Mouse (Mus musculus): Measurements from ENCODE around the gene Kcnk1. TPM values are rescaled to one million over a fixed set of nuclear protein-coding genes. Genes with fewer than 3 reads are reported as not detected.
A peak's percentile ranks its signal among the peaks of the same experiment; 100 is the strongest.

The Kcnk1 gene
- polyA plus RNA-seq, 1 experiment from 2014 or later: 19.8 TPM

DNA sequence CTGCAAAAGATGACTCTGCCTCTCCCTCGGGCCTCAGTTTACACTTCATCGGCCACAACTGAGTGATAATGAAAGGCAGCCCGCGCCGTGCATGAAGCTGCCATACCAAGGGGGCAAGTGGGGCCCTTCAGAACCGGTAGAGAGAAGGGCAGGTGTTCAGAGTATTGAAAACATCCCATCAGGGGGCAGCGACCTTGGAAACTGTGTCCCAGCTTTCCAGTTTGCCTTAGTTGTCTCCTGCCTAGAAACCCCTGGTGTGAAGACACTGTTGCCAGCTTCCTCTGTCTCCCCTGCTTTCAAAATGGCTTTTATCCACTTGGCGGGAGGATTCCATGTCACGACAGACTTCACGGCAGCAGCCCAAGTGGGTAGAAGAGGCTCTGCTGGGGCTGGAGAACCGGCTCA, 31.2 kb upstream of the Kcnk1 start:
- no peak overlapping the region for H3K9ac ChIP-seq

DNA sequence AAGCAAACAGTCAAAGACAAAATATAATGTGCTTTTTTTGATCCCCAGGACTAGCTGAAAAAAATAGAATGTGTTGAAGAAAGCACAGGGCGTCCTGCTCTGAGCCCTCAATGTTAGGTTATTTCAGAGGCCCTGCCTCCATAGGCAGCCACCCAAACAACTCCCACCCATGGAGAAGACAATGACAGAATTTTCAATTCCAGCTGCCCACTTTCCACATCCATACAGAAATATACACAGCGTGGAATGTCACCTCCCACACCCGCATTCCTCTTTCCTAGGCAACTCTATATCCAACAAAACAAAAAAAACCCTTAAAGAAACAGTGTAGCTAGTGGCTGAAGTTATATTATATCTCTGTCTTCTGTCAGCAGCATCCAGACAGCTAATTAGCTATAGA, 23.6 kb upstream of the Kcnk1 start:
- no peak overlapping the region for H3K4me3 ChIP-seq
- no peak overlapping the region for H3K27ac ChIP-seq
- H3K9me3 ChIP-seq: no peaks in the 10 kb centered on the region
- H3K4me2 ChIP-seq: no peak overlapping the region
- no peak for ATAC-seq (ENCODE audit: insufficient number of reproducible peaks, insufficient read depth, low FRiP score, low TSS enrichment, low read depth)
- 34% methylated on average over 3 of the region's 3 CpGs for WGBS
- no peak overlapping the region for H3K9ac ChIP-seq
- H3K4me1 ChIP-seq: no peaks in the 10 kb centered on the region
- H3K36me3 ChIP-seq: no peaks in the 10 kb centered on the region
- peaks cover 4% of the 10 kb centered on the region; the same call in 1 of the 2 replicates for H3K27me3 ChIP-seq

More for the DNA sequence above, 31.2 kb upstream of the Kcnk1 start:
- Histone ChIP-seq H3K27me3 (peaks cover 34% of the 10 kb centered on the region), H3K4me2 (peak overlapping the region; percentile 40), H3K4me3 (peak overlapping the region; percentile 9; the same call in 1 of the 2 replicates), H3K9me3 (peaks cover 13% of the 10 kb centered on the region; the same call in 1 of the 2 replicates), H3K36me3 (no peaks in the 10 kb centered on the region), H3K27ac (no peak overlapping the region), H3K4me1 (peaks cover 5% of the 10 kb centered on the region)
- 10% methylated on average over 11 of the region's 11 CpGs for WGBS
- no peak for ATAC-seq (ENCODE audit: insufficient number of reproducible peaks, insufficient read depth, low FRiP score, low TSS enrichment, low read depth)

DNA sequence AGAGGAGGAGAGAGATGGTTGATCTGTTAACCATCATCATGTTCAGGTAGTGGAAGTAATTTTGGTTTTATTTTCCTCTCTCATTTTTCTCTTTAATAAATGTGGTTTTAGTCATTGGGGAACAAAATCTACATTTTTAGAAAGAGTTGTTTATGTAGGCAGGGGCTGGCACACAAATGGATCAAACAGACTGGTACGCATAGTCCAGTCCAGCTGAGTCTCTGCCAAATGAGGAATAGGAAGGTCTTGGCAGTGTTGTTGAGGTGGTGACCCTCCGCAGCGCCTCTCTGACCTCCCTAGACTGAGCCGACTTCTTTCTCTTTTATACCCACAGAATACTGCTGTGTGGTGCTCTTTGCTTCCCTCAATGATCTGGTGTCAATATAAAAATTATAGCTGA, 19.0 kb upstream of the Kcnk1 start:
- H3K36me3 ChIP-seq: no peaks in the 10 kb centered on the region
- H3K27me3 ChIP-seq: no peaks in the 10 kb centered on the region
- no peaks in the 10 kb centered on the region for H3K9me3 ChIP-seq
- H3K4me2 ChIP-seq: no peak overlapping the region
- no peak overlapping the region for H3K4me3 ChIP-seq
- no peaks in the 10 kb centered on the region for H3K4me1 ChIP-seq
- H3K27ac ChIP-seq: no peak overlapping the region
- no peak for ATAC-seq (ENCODE audit: insufficient number of reproducible peaks, insufficient read depth, low FRiP score, low TSS enrichment, low read depth)
- WGBS: 85% methylated on average over 4 of the region's 4 CpGs
- H3K9ac ChIP-seq: no peak overlapping the region

DNA sequence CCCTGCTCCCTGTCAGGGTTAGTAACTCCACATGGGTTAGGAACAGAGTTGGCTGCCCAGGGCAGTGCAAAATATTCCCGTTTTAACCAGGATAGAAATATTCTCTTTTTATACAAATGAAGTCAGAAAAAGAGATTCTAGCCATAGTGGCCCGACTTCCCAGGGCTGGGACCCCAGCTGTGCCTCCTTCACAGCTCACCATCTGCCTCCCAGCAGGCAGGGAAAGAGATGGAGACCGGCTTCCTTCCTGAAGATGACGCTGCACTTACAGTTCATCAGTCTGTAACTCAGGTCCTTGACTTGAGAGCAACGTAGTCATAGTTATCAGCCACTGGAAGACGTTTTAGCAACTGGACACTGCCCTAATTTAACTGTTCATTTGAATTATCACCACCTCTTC, 14.1 kb upstream of the Kcnk1 start:
- no peak overlapping the region for H3K9ac ChIP-seq
- no peaks in the 10 kb centered on the region for H3K27me3 ChIP-seq
- no peak overlapping the region for H3K4me3 ChIP-seq
- H3K36me3 ChIP-seq: no peaks in the 10 kb centered on the region
- 43% methylated on average over 6 of the region's 6 CpGs for WGBS
- ATAC-seq (ENCODE audit: insufficient number of reproducible peaks, insufficient read depth, low FRiP score, low TSS enrichment, low read depth): no peak
- no peak overlapping the region for H3K27ac ChIP-seq
- H3K4me2 ChIP-seq: no peak overlapping the region
- H3K9me3 ChIP-seq: no peaks in the 10 kb centered on the region
- no peaks in the 10 kb centered on the region for H3K4me1 ChIP-seq

DNA sequence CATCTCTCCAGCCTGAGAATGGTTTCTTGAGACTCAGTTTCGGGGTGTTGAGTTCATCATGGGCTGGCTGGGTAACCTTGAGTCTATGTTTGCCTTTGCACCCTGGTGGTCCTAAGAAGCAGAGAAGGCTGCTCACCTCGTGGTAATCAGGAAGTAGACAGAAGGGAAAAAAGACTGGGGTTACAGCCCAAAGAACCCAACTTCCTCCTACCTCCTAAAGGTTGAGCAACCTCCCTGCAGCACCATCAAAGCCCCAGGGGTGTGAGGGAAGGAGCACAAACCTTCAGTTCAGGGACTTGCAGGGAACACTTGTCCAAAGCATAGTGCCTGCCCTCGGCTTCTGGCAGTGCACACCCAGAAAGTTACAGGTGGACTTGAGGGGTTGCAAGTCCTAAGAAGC, 11.5 kb upstream of the Kcnk1 start:
- Histone ChIP-seq H3K4me2 (no peak overlapping the region), H3K36me3 (no peaks in the 10 kb centered on the region), H3K27ac (no peak overlapping the region), H3K27me3 (no peaks in the 10 kb centered on the region), H3K4me3 (no peak overlapping the region), H3K9ac (no peak overlapping the region), H3K9me3 (no peaks in the 10 kb centered on the region), H3K4me1 (no peaks in the 10 kb centered on the region)
- 71% methylated on average over 3 of the region's 3 CpGs for WGBS
- ATAC-seq (ENCODE audit: insufficient number of reproducible peaks, insufficient read depth, low FRiP score, low TSS enrichment, low read depth): no peak

DNA sequence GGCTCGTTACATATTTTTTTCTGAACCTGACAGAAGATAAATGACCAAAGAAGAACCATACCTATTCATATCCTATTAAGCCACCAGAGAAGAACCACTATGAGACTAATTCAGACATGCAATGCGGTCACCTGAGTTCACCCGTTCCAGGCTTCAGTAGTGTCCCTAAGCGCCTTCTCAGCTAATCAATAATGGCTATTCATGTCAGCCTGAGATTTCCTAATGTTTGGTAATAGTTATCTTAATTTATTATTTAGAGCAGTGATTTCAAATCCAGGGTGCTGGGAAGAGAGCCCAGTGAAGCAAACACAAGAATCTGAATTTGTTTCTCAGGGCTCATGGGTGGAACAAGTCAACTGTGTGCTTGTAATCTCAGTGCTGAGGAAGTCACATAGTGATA, 10.8 kb upstream of the Kcnk1 start:
- H3K36me3 ChIP-seq: no peaks in the 10 kb centered on the region
- 94% methylated on average over 4 of the region's 4 CpGs for WGBS
- ATAC-seq (ENCODE audit: insufficient number of reproducible peaks, insufficient read depth, low FRiP score, low TSS enrichment, low read depth): no peak
- no peaks in the 10 kb centered on the region for H3K9me3 ChIP-seq
- no peak overlapping the region for H3K27ac ChIP-seq
- H3K4me3 ChIP-seq: no peak overlapping the region
- H3K27me3 ChIP-seq: no peaks in the 10 kb centered on the region
- no peaks in the 10 kb centered on the region for H3K4me1 ChIP-seq
- no peak overlapping the region for H3K4me2 ChIP-seq
- no peak overlapping the region for H3K9ac ChIP-seq

DNA sequence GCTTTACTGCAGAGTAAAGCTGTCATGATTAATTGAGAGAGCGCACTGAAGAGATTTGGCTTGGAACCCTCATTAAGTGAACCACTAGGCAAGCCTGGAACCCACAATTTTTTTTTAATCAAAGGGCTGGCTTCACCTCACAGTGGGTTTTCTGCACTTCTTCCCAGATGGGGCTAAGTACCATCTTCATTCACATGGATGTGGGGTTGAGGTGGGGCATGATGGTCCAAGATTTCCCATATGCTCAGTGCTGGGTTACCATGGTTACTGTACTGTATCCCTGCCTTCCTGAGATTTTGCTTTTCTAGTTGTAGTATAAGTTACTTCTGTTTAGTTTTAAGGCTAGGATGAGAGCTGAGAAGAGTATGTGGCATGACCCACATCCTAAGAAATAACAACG, 9.6 kb upstream of the Kcnk1 start:
- no peak overlapping the region for H3K27ac ChIP-seq
- 90% methylated on average over 2 of the region's 2 CpGs for WGBS
- H3K27me3 ChIP-seq: peaks cover 9% of the 10 kb centered on the region
- H3K4me1 ChIP-seq: no peaks in the 10 kb centered on the region
- no peak for ATAC-seq (ENCODE audit: insufficient number of reproducible peaks, insufficient read depth, low FRiP score, low TSS enrichment, low read depth)
- H3K4me3 ChIP-seq: no peak overlapping the region
- no peaks in the 10 kb centered on the region for H3K36me3 ChIP-seq
- no peak overlapping the region for H3K9ac ChIP-seq
- H3K9me3 ChIP-seq: no peaks in the 10 kb centered on the region
- no peak overlapping the region for H3K4me2 ChIP-seq

DNA sequence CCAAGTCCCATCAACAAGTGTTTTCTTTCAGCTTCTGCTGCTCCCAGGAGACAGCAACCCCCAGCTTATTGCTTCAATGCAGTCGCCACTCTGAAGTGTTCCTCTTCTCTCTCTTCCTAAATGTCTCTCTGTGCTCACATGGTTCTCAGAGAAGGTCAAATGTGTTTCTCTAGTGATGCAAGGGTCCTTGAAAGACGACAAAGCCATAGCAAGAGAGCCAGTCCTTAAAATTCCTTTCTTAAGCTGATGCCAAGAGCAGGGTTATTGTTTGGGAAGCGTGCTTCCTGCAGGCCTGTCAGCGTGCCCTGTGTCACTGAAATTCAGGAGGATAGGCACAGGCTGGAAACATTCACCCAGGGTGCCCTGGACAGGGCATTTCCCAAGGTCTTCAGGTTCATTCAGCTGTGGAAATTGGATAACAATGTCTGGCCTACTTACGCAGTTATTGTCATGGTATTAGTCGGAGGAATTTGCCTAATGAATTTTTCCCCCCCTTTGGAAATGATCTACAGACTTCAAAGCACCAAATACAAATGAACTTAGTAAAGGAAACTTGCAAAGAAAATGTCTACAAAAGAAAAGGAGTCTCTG, 7.9 kb upstream of the Kcnk1 start:
- no peaks in the 10 kb centered on the region for H3K9me3 ChIP-seq
- H3K27ac ChIP-seq: no peak overlapping the region
- H3K4me3 ChIP-seq: no peak overlapping the region
- no peak overlapping the region for H3K4me2 ChIP-seq
- ATAC-seq (ENCODE audit: insufficient number of reproducible peaks, insufficient read depth, low FRiP score, low TSS enrichment, low read depth): no peak
- peaks cover 11% of the 10 kb centered on the region for H3K27me3 ChIP-seq
- no peak overlapping the region for H3K9ac ChIP-seq
- no peaks in the 10 kb centered on the region for H3K36me3 ChIP-seq
- WGBS: 52% methylated on average over 6 of the region's 6 CpGs
- no peaks in the 10 kb centered on the region for H3K4me1 ChIP-seq

DNA sequence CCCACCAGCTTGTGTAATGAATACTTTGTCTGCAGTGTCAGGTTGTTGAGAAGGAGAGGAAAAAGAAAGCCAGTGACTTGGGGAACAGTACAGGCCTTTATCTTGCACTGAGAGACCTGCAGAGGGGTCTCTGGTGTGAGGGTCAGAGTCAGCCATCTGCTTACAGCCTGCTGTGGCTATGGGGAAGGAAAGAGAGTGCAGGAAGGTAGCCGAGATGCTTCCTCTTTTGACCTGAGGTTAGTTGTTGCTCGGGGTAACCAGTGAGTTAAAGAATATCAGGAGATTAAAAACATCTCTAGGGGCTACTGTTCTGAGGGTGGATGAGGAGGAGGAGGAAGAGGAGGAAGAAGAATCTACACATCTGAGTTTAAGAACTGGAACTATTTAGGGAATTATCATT, 7.0 kb upstream of the Kcnk1 start:
- Histone ChIP-seq H3K9ac (no peak overlapping the region), H3K27me3 (peaks cover 15% of the 10 kb centered on the region), H3K4me1 (no peaks in the 10 kb centered on the region), H3K9me3 (no peaks in the 10 kb centered on the region), H3K4me3 (no peak overlapping the region), H3K36me3 (no peaks in the 10 kb centered on the region), H3K4me2 (no peak overlapping the region), H3K27ac (no peak overlapping the region)
- no peak for ATAC-seq (ENCODE audit: insufficient number of reproducible peaks, insufficient read depth, low FRiP score, low TSS enrichment, low read depth)
- 35% methylated on average over 2 of the region's 2 CpGs for WGBS

DNA sequence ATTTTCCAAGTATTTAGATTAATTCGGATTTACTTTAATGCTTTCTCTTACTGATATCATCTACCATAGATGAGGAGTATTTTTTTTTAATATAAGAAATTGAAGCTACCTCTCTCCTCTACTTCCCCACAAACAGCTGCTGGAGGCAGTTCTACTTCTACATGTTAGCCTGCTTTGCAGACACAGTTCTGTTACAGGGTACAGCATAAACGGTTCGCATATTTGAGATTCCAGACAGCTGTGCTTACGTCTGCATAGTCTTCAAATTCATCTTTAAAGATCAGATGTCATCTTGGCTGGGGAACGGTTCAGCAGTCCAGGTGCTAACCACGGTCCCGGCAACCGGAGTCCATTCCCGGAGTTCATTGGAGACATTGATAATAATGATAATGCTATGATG, 1.3 kb upstream of the Kcnk1 start:
- ATAC-seq (ENCODE audit: insufficient number of reproducible peaks, insufficient read depth, low FRiP score, low TSS enrichment, low read depth): no peak
- H3K4me3 ChIP-seq: no peak overlapping the region
- WGBS: 29% methylated on average over 9 of the region's 9 CpGs

DNA sequence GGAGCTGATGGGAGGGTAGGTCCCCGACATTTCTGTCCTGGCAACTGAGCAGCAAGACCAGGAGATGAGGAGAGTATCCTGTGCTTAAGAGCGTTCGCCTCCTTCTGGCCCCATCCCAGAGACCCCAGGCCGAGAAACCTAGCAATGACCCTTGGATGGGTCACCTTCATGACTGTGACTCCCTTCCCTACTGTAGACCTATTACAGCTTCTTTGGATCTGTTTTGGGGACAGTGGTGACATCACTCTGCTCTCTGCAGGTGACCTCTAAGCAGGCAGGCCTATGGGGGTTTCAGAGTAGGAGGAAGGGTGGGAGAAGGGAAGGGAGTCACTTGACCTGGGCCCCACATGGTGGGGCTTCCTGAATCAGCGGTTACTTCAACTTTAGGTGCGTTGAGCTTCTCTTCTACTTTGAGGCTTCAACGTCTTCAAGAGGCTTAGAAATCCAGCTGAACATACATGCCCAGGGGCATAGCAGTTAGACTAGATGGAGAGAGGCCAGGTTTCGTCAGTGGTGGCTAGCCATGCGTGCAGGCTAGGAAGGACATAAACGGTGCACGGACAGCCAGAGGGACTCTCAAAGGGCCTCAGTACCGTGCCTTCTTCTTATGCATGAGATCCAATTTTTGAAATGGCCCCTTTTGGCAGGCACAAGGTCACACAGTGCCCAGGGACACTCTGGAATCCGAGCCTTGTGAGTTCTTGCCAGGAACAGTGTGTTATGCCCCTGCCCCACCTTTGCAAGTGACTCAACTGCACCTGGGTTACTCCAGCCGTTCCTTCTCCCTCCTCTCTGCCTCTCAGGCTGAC, 1.3 kb downstream of the Kcnk1 start:
- Histone ChIP-seq H3K9ac (peak overlapping the region; percentile 72), H3K4me2 (peak overlapping the region; percentile 91), H3K4me1 (peaks cover 43% of the 10 kb centered on the region), H3K27me3 (peaks cover 52% of the 10 kb centered on the region), H3K27ac (peak overlapping the region; percentile 51), H3K36me3 (no peaks in the 10 kb centered on the region), H3K4me3 (peak overlapping the region; percentile 56), H3K9me3 (no peaks in the 10 kb centered on the region)
- WGBS: 10% methylated on average over 14 of the region's 14 CpGs
- ATAC-seq (ENCODE audit: insufficient number of reproducible peaks, insufficient read depth, low FRiP score, low TSS enrichment, low read depth): no peak

More for the DNA sequence above, 1.3 kb upstream of the Kcnk1 start:
- H3K36me3 ChIP-seq: no peaks in the 10 kb centered on the region
- no peaks in the 10 kb centered on the region for H3K9me3 ChIP-seq
- peaks cover 63% of the 10 kb centered on the region for H3K27me3 ChIP-seq
- H3K9ac ChIP-seq: no peak overlapping the region
- H3K27ac ChIP-seq: no peak overlapping the region
- H3K4me1 ChIP-seq: peaks cover 43% of the 10 kb centered on the region
- no peak overlapping the region for H3K4me2 ChIP-seq

DNA sequence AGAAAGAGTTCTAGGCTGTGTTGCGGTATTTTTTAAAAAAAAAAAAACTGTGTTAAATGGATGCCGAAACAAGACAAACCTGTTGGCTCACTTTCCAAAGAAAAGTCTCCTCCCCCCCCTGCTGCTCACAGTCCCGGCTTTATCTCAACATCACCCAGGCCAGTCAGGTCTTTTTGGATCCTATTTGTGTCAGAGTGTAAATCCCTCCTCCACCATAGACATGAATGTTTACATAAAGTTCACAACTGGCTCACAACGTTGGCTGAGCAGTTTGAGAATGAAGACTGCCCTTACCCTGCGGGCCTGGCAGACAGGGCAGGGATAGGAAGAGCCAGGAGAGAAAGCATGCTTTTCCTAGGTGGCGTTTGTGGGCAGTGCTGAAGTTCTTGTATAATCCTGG, 2.0 kb downstream of the Kcnk1 start:
- Histone ChIP-seq H3K9me3 (no peaks in the 10 kb centered on the region), H3K27ac (no peak overlapping the region), H3K4me2 (peak overlapping the region; percentile 91), H3K4me3 (peak overlapping the region; percentile 56), H3K36me3 (no peaks in the 10 kb centered on the region), H3K4me1 (peaks cover 43% of the 10 kb centered on the region), H3K9ac (peak overlapping the region; percentile 44; the same call in 1 of the 2 replicates), H3K27me3 (peaks cover 52% of the 10 kb centered on the region)
- no peak for ATAC-seq (ENCODE audit: insufficient number of reproducible peaks, insufficient read depth, low FRiP score, low TSS enrichment, low read depth)
- WGBS: 20% methylated on average over 6 of the region's 6 CpGs

Data from embryonic facial prominence, embryonic 13.5 days (tissue).